Mouse (Mus musculus): ENCODE data around the gene Etnk1.

GRCm38 (mm10) chr6:143203097-143203496 lies 36.1 kb downstream of the Etnk1 start:
- TF ChIP-seq POLR2A (IDR thresholded peaks at IDR 0.05; ENCODE audit: low read depth, low read length) (no peak), CTCF (conservative IDR thresholded peaks at IDR 0.05; ENCODE audit: insufficient read depth, insufficient read length, low read depth, low read length) (no peak; the same call in 1 of the 2 replicates)
